Mouse (Mus musculus) right cerebral cortex, postnatal 4 days (tissue): Measurements from ENCODE around the gene Rpgrip1l.

Source experiments
- DNase-seq: peaks from one replicate; pipeline ENCODE4 v3.0.0-alpha.2; 2022

The Rpgrip1l gene

GRCm38 (mm10) chr8:91329056-91329455, 16.0 kb upstream of the Rpgrip1l start:
- DNase-seq: no peak

DNA sequence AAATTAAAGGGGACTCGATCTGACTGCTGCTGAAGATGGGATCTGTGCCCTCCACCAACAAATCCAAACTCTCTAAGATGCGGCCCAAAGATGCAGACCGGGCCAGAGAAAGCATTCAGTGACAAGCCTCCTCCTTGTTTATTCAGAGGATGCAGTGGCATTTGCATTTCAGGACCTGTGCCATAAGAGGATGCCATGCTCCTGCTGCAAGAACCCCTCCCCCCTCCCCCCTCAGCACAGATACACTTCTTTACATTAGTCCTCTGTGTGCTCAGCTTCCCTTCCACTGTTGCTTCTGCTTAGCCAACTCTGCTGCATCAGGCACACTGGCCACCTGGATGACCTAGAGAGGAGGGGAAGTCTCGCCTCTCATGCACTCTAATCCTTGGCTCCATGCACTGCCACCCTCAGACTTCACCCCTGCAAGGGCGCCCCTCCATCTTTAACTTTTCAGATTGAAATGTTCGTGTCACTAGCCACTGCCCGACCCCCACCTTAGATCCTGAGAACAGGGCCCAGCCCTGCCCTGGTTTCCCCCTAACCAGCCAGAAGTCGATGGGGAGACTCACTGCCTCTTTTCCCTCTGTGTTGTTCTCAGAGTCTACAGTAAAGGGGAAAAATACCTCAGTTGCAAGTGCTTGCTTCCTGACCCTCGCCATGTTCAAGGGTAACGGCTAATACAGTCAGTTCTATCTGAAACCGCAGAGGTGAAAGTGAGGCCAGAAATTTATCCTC, 14.6 kb upstream of the Rpgrip1l start:
- DNase-seq: no peak

GRCm38 (mm10) chr8:91326946-91327345, 13.9 kb upstream of the Rpgrip1l start:
- no peak for DNase-seq

GRCm38 (mm10) chr8:91326018-91326417, 13.0 kb upstream of the Rpgrip1l start:
- no peak for DNase-seq

GRCm38 (mm10) chr8:91324916-91325315, 11.9 kb upstream of the Rpgrip1l start:
- DNase-seq: no peak

- no peak for DNase-seq
These were observed 11.2 kb upstream of the Rpgrip1l start for GRCm38 (mm10) chr8:91324271-91324670.

GRCm38 (mm10) chr8:91323511-91323910, 10.4 kb upstream of the Rpgrip1l start:
- DNase-seq: no peak

- no peak for DNase-seq
These were observed 6.1 kb upstream of the Rpgrip1l start for GRCm38 (mm10) chr8:91318938-91319729.

DNA sequence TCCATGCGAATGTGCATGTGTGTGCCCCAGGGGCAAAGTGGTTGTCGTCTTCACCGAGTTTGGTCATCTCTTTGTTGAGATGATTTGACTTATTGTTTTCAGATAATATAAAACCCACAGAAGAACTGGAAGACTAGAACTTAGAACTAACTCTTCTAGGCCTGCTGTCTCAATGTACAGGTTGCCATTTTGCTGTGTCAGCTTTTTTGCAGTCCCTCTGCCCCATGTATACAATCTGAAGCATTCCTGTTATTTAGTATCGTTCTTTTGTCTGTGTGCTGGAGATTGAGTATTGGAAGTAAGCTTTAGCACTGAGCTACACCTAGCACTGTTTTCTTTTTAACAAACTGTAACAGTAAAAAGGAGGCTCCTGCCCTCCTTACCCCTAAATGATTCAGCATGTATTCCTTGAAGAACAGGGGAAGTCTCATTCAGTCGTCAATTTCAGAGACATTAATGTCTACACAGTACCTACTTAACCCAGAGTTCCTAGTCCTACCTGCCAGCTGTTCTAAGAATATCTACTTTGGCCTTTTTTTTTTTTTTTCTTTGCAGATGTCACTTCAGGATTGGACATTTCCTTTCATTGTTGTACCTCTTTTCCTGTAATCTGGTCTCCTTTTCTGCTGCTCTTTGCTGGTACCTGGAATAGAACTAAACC, 4.6 kb upstream of the Rpgrip1l start:
- DNase-seq: no peak

GRCm38 (mm10) chr8:91312342-91312741, 720 bp downstream of the Rpgrip1l start:
- no peak for DNase-seq

DNA sequence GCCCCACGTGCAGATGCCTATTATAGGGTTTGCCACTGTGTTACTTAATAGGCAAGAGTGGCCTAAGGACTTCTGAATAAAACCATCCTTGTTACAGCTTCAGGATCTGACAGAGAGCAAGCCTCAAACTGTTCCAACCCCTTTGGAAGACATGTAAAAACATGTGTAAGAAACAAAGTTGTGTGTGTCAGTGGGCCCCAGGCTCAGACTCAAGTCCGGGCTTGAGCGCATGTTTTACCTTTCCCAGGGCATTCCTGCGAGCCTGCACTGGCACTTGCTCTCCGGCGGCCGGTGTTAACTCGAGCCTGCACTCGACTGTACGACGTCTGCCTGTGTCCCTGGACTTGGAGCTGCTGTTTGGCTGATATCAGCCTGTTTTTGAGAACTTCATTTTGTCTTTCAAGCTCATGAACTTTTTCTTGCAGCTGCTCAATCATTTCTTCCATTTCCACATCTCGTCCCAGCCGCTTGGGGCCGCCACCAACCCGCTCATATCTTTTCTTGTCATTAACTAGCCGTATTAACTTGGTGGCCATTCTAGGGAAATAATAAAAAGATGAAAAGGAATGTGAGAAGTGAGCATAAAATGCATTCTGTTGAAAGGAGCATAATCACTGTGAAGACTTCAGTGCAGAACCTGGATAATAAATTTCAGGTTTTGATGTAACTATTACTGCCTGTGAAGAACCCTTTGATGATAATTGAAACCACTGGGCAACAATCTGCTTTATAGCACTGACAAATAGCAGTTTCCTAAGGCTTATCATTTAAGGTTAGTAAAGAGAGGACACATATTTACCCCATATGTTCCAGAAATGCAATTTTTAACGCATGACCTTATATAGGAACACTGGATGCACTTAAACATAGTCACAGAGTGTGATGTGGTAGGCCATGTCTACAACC, 8.3 kb downstream of the Rpgrip1l start:
- no peak for DNase-seq

GRCm38 (mm10) chr8:91298672-91299071, 14.4 kb downstream of the Rpgrip1l start:
- no peak for DNase-seq

GRCm38 (mm10) chr8:91295786-91296185, 17.3 kb downstream of the Rpgrip1l start:
- no peak for DNase-seq

GRCm38 (mm10) chr8:91290576-91290975, 22.5 kb downstream of the Rpgrip1l start:
- DNase-seq: no peak

GRCm38 (mm10) chr8:91286237-91286636, 26.8 kb downstream of the Rpgrip1l start:
- DNase-seq: no peak

DNA sequence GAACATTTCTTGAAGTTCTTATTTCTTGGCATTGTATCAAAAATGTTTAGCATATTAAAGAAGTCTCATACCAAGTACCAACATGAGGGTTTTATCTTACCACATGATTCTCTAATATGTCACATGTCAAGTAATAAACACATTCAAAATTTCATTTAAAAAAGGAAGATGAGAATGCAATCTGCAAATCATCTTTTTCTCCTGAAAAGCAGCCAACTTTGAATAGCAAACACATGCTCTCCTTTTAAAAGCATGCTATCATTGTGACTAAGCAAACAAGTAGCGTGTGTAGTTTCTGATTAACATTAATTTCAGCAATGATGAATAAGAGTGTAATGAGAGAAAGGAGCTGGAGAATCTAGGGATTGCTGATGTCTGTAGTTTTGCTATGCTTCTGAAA, 29.2 kb downstream of the Rpgrip1l start:
- no peak for DNase-seq

DNA sequence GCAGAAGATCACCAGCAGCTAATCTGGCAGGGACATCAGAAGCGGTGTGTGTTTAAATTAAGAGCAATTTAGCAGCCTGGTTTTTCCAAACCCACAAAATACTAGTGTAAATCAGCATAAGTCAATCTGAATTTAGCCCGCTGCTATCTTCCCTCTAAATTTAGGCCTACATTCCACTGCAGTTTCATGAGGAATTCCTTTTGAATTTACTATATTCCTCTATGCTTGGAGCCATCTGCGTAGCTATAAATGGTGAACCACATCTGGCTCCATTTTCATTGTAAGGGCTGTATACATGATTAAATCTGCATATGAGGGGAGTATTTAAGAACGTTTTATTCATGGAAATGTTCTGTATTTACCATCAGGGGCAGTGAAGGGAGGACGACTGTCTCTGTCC, 30.4 kb downstream of the Rpgrip1l start:
- DNase-seq: no peak

- no peak for DNase-seq
These were observed 31.5 kb downstream of the Rpgrip1l start for GRCm38 (mm10) chr8:91281545-91281944.

DNA sequence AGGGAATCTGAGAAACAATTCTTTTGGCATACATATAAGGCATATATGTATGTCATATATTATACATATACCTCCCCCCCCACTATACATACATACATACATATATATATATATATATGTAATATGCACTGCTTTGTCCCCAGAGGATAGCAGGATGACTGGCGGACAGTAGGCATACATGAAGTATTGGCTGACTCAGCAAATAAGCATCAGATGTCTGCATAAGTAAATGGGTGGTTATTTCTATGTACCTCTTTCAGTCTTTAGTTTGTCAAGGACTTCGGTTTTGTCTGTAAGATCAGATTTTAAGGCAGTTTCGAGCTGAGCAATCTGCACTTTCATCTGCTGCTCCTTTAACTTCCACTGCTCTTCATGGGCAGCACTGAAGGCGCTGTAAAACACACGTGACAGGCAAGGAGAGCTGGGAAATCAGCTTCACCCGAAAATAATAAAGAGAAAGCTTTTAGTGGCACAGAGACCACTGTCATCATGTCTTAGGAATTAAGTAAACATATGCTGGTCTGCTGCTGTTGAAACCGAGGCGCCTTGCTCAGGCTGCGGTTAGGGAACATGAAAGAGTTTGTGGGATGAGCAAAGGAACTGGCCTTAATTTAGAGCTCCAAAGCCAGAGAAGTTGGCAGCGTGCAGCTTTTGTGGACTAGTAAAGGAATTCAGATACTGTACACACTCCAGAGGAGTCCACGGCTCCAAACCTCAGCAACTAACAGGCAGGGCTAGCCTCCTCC, 32.4 kb downstream of the Rpgrip1l start:
- DNase-seq: no peak

- DNase-seq: no peak
These were observed 35.0 kb downstream of the Rpgrip1l start for GRCm38 (mm10) chr8:91278060-91278459.

GRCm38 (mm10) chr8:91276337-91276736, 36.7 kb downstream of the Rpgrip1l start:
- DNase-seq: no peak

- DNase-seq: no peak
These were observed 39.6 kb downstream of the Rpgrip1l start for GRCm38 (mm10) chr8:91273493-91273892.
